Mouse (Mus musculus) frontal cortex, postnatal 14 days (tissue): ENCODE data around the gene Msh6.
"Not testable (repeated sequence)": the region's sequence is repeated elsewhere in the genome, so short reads cannot be mapped to it uniquely, and the experiment has no call there.

ENCODE experiments used
- DNase-seq, 2 experiments: peaks; one replicate each; pipeline ENCODE4 v3.0.0; 2022; ENCODE audit warnings: low spot score in 2 of 2

Msh6 gene

GRCm38 (mm10) chr17:87979696-87980095 lies 4.8 kb downstream of the Msh6 start:
- DNase-seq: not testable (repeated sequence)

GRCm38 (mm10) chr17:87982112-87982511 lies 7.2 kb downstream of the Msh6 start:
- DNase-seq: no peak

- no peak for DNase-seq
These were observed 8.5 kb downstream of the Msh6 start for GRCm38 (mm10) chr17:87983313-87983712.

- DNase-seq: no peak
These were observed 9.8 kb downstream of the Msh6 start for GRCm38 (mm10) chr17:87984440-87985214.

- no peak for DNase-seq
These were observed 11.1 kb downstream of the Msh6 start for GRCm38 (mm10) chr17:87985916-87986315.

- no peak for DNase-seq
These were observed 12.6 kb downstream of the Msh6 start for GRCm38 (mm10) chr17:87987507-87987906.

GRCm38 (mm10) chr17:87992154-87992553 lies 17.3 kb downstream of the Msh6 start:
- DNase-seq: no peak

- DNase-seq: no peak
These were observed 18.5 kb downstream of the Msh6 start for GRCm38 (mm10) chr17:87993338-87993737.

GRCm38 (mm10) chr17:87997808-87998207 lies 22.9 kb downstream of the Msh6 start:
- no peak for DNase-seq

GRCm38 (mm10) chr17:88004892-88005291 lies 30.0 kb downstream of the Msh6 start:
- no peak for DNase-seq

GRCm38 (mm10) chr17:88006956-88007355 lies 32.1 kb downstream of the Msh6 start:
- no peak for DNase-seq

GRCm38 (mm10) chr17:88014456-88014855 lies 39.6 kb downstream of the Msh6 start:
- DNase-seq: no peak

GRCm38 (mm10) chr17:88016027-88016426 lies 41.2 kb downstream of the Msh6 start:
- DNase-seq: not testable (repeated sequence)

- no peak for DNase-seq
These were observed 49.1 kb downstream of the Msh6 start for GRCm38 (mm10) chr17:88023924-88024323.

GRCm38 (mm10) chr17:88025227-88025626 lies 50.4 kb downstream of the Msh6 start:
- no peak for DNase-seq

- DNase-seq: no peak
These were observed 54.5 kb downstream of the Msh6 start for GRCm38 (mm10) chr17:88029194-88029970.

GRCm38 (mm10) chr17:88031755-88032154 lies 56.9 kb downstream of the Msh6 start:
- no peak for DNase-seq

GRCm38 (mm10) chr17:88034418-88034817 lies 59.6 kb downstream of the Msh6 start:
- DNase-seq: no peak
